Mouse (Mus musculus): Measurements from ENCODE around the gene Cnst. TPM values are rescaled to one million over a fixed set of nuclear protein-coding genes. Genes with fewer than 3 reads are reported as not detected.

The Cnst gene
- total RNA-seq, 2 experiments from 2014 or later = 11.7 to 18.7 TPM

Other genes starting within 250 kb of the Cnst start
- gene Smyd3, start 28.3 kb upstream of the Cnst start, total RNA-seq (2015; ENCODE audit: low replicate concordance) = 3.3 and 6.0 TPM in 2 replicates
- 2.1 and 10.3 TPM in 2 replicates for gene Smyd3, start 28.3 kb upstream of the Cnst start, total RNA-seq (2017; ENCODE audit: low replicate concordance)
- 7.1 and 13.6 TPM in 2 replicates for gene Tfb2m, start 103 bp upstream of the Cnst start, total RNA-seq (2015; ENCODE audit: low replicate concordance)
- gene Tfb2m, start 103 bp upstream of the Cnst start, total RNA-seq (2017; ENCODE audit: low replicate concordance) = 11.7 and 15.6 TPM in 2 replicates
- 9.4 TPM in 1 of 2 replicates, not detected in the other for gene Sccpdh, start 121.8 kb downstream of the Cnst start, total RNA-seq (2015; ENCODE audit: low replicate concordance)
- 1.4 and 7.4 TPM in 2 replicates for gene Sccpdh, start 121.8 kb downstream of the Cnst start, total RNA-seq (2017; ENCODE audit: low replicate concordance)
- not detected in 2 replicates for gene Kif28, start 198.9 kb downstream of the Cnst start, total RNA-seq (2015; ENCODE audit: low replicate concordance)
- gene Kif28, start 198.9 kb downstream of the Cnst start, total RNA-seq (2017; ENCODE audit: low replicate concordance) = not detected in 2 replicates

Data from erythroblast, adult 5-6 weeks (primary cell).